Mouse (Mus musculus) thymus, postnatal 4 days (tissue): ENCODE results near the gene E130116L18Rik.
"Not testable (repeated sequence)": the region's sequence is repeated elsewhere in the genome, so short reads cannot be mapped to it uniquely, and the experiment has no call there.

Source experiments
- DNase-seq: peaks from one replicate; pipeline ENCODE4 v3.0.0; 2021

E130116L18Rik gene

GRCm38 (mm10) chr5:25222752-25223702, at the start of gene E130116L18Rik:
Gene E130116L18Rik, minus strand, starts transcription at chr5:25223153.
- DNase-seq, result peak; percentile 93

- no peak for DNase-seq
Measured at GRCm38 (mm10) chr5:25268258-25268888, 45.4 kb upstream of the E130116L18Rik start.

- DNase-seq, result no peak
Measured at GRCm38 (mm10) chr5:25262266-25262665, 39.3 kb upstream of the E130116L18Rik start.

- no peak for DNase-seq
Measured at GRCm38 (mm10) chr5:25261452-25261851, 38.5 kb upstream of the E130116L18Rik start.

- DNase-seq, result no peak
Measured at GRCm38 (mm10) chr5:25256686-25257085, 33.7 kb upstream of the E130116L18Rik start.

- DNase-seq, result no peak
Measured at GRCm38 (mm10) chr5:25254491-25254890, 31.5 kb upstream of the E130116L18Rik start.

- no peak for DNase-seq
Measured at GRCm38 (mm10) chr5:25252825-25253544, 30.0 kb upstream of the E130116L18Rik start.

- no peak for DNase-seq
Measured at GRCm38 (mm10) chr5:25252423-25252822, 29.5 kb upstream of the E130116L18Rik start.

GRCm38 (mm10) chr5:25247036-25247435, 24.1 kb upstream of the E130116L18Rik start:
- no peak for DNase-seq

GRCm38 (mm10) chr5:25246473-25246865, 23.5 kb upstream of the E130116L18Rik start:
- no peak for DNase-seq

- no peak for DNase-seq
Measured at GRCm38 (mm10) chr5:25245806-25246472, 23.0 kb upstream of the E130116L18Rik start.

GRCm38 (mm10) chr5:25243101-25243500, 20.1 kb upstream of the E130116L18Rik start:
- no peak for DNase-seq

- DNase-seq, result not testable (repeated sequence)
Measured at GRCm38 (mm10) chr5:25224377-25224776, 1.4 kb upstream of the E130116L18Rik start.

- no peak for DNase-seq
Measured at GRCm38 (mm10) chr5:25221604-25222003, 1.3 kb downstream of the E130116L18Rik start, which contains the start of gene Galnt11. Gene Galnt11, plus strand, starts transcription at chr5:25221904.

- DNase-seq, result no peak
Measured at GRCm38 (mm10) chr5:25215006-25215405, 7.9 kb downstream of the E130116L18Rik start.

- not testable (repeated sequence) for DNase-seq
Measured at GRCm38 (mm10) chr5:25213216-25213615, 9.7 kb downstream of the E130116L18Rik start.

- DNase-seq, result no peak
Measured at GRCm38 (mm10) chr5:25211872-25212271, 11.1 kb downstream of the E130116L18Rik start.

- DNase-seq, result no peak
Measured at GRCm38 (mm10) chr5:25190521-25190920, 32.4 kb downstream of the E130116L18Rik start.

- DNase-seq, result peak; percentile 51
Measured at GRCm38 (mm10) chr5:25188802-25189201, 34.2 kb downstream of the E130116L18Rik start.

- no peak for DNase-seq
Measured at GRCm38 (mm10) chr5:25187727-25188126, 35.2 kb downstream of the E130116L18Rik start.

GRCm38 (mm10) chr5:25184594-25184993, 38.4 kb downstream of the E130116L18Rik start:
- no peak for DNase-seq

- no peak for DNase-seq
Measured at GRCm38 (mm10) chr5:25183595-25183994, 39.4 kb downstream of the E130116L18Rik start.
